Comparison of ENCODE assay signal across 15 mouse cellular contexts in the genomic region with DNA sequence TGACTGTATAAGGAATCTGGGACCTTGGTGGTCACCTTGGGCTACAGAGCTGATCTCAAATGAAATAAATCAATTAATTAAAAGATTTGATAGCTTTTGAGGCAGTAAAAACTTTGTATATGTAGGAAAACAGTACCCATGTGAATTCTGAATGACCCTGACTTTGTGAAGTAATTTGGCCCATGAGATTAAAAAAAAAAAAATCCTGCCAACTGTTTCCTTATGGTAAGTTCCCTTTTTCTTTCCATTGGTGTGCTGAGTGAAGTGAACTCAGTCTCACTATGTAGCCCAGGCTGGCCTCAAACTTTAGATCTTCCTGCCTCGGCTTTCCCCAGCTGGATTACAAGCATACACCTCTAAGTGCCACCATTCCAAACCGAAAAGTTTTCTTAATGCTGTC.
"Had no signal": no experiment of that assay in that cellular context is flagged by ENCODE, and none has a peak within 500 bp of the region (broad histone marks: within the 10 kb centered on the region; RNA-seq: fewer than 3 reads in every experiment).

No protein-coding gene starts in this region.

- H3K4me2 ChIP-seq: neural tube, embryonic 13.5 days; neural tube, embryonic 15.5 days; stomach, embryonic 15.5 days had no signal

- H3K4me1 ChIP-seq: neural tube, embryonic 13.5 days; neural tube, embryonic 15.5 days; stomach, embryonic 15.5 days had no signal

- H3K4me3 ChIP-seq: neural tube, embryonic 13.5 days; neural tube, embryonic 15.5 days; stomach, embryonic 15.5 days had no signal

- H3K9ac ChIP-seq: neural tube, embryonic 13.5 days; neural tube, embryonic 15.5 days; stomach, embryonic 15.5 days had no signal

- H3K27me3 ChIP-seq: neural tube, embryonic 13.5 days; neural tube, embryonic 15.5 days; stomach, embryonic 15.5 days had no signal

- H3K27ac ChIP-seq: neural tube, embryonic 13.5 days; neural tube, embryonic 15.5 days; stomach, embryonic 15.5 days; stomach, postnatal 0 days had no signal

- H3K9me3 ChIP-seq: neural tube, embryonic 13.5 days; neural tube, embryonic 15.5 days; stomach, embryonic 15.5 days had no signal

- DNase-seq: retina, postnatal 1 day; right cerebral cortex, adult 18-20 months; right cerebral cortex, postnatal 14 days; right cerebral cortex, postnatal 25 days; right cerebral cortex, postnatal 4 days; spleen, adult 18-20 months; thymus, adult 18-20 months; thymus, adult 2 months; thymus, postnatal 14 days; thymus, postnatal 25 days; thymus, postnatal 36 days had no signal
